Mouse (Mus musculus): ENCODE results near the gene Sypl.
"Not testable (repeated sequence)": the region's sequence is repeated elsewhere in the genome, so short reads cannot be mapped to it uniquely, and the experiment has no call there.

Sypl gene

DNA sequence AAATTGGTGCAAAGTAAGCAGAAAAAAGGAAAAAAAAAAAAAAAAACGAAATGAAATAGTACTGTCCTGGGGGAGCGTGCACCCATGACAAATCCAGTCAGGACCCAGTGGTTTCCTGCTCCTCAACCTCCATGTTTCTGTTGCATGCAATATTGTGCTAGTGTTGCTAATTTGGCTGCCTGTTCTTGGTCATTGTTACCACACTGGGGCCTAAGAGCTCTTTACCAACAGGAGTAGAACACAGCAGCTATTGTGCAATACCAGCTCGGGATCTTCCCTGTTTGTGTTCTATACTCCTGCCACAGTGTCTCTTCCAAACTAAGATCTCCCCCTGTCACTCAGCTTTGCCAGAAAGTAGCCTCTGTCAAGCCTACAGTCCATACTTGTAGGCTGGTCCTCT is 9.7 kb upstream of the Sypl start:
- DNase-seq = no peak

DNA sequence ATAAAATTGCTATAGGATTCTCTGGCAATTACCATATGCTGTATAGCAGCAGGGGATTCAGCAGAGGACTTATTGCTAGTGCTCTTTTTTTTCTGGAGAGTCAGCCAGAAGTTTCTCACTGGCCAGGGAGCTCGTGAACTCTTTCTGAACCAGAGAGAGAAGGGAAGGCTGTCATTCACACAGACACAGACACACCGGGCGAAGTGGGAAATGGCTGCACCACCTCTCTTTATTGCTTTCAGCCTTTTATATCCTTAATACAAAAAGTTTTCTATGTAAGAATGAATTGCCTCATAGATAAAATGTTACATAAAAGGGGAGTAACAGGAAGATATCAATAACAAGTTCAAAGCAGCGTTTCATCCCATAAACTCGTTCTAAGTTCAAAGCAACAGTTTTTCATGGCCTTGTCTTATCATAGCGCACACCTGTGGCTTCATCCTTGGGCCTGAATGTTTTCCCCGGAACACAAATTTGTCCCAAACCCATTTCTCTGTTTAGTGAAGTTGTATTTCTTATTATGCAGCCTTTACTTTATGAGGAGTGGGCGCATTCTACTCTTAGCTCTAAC is 8.7 kb upstream of the Sypl start:
- DNase-seq = no peak

DNA sequence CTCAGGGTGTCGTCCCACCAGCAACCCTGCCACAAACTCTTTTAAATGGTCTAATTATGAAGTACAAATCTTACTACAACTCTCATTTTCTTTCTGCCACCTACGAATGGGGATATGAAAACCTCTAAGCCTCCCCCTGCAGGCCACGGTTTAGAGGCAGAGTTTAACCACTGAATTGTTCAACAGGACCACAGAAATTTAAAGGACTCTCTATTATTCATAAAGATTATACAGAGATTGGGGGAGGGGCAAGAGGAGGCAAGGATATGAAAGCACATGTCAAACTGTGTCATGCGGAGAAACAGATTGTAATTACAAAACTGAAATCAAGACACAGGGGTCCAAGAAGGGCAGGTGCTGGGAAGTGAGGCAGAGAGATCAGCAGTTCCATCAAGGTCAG is 7.3 kb upstream of the Sypl start:
- DNase-seq = no peak

DNA sequence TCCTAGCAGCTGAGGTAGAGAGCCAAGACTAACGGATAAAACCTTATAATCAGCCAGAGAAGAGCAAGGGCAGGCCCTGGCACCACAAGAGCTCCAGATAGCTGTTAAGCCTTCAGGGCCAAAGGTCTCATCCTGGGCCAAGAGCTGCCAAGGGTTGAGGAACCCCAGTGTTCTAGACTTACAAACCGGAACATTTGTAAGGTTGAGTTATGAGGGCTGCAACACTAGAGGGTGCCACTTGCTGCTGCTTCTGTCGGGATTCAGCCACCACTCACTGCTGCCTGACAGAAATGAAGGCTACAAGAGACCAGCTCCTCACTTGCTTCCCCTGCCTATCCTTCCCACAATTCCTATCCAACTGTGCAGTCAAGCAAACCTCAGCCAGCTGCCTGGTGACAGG is 1.3 kb upstream of the Sypl start:
- peak; percentile 67 for DNase-seq

DNA sequence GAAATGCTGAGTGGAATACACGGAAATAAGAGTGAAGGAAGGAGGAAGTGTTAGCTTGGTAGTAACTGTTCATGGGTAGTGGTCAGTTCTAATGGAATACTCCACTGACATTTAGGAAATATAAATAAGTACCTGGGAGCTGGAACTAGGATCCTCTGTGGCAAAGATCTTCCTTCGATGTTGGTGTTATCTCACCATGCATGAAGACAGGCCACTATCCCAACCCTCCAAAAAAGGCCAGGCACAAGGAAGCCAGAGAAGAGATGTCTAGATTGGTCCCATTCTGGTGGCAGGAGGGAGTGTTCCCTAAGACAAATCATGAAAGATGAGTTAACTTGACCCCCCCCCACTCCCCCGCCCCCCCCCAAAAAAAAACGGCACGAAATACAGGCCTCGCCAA is 625 bp upstream of the Sypl start:
- DNase-seq = no peak

DNA sequence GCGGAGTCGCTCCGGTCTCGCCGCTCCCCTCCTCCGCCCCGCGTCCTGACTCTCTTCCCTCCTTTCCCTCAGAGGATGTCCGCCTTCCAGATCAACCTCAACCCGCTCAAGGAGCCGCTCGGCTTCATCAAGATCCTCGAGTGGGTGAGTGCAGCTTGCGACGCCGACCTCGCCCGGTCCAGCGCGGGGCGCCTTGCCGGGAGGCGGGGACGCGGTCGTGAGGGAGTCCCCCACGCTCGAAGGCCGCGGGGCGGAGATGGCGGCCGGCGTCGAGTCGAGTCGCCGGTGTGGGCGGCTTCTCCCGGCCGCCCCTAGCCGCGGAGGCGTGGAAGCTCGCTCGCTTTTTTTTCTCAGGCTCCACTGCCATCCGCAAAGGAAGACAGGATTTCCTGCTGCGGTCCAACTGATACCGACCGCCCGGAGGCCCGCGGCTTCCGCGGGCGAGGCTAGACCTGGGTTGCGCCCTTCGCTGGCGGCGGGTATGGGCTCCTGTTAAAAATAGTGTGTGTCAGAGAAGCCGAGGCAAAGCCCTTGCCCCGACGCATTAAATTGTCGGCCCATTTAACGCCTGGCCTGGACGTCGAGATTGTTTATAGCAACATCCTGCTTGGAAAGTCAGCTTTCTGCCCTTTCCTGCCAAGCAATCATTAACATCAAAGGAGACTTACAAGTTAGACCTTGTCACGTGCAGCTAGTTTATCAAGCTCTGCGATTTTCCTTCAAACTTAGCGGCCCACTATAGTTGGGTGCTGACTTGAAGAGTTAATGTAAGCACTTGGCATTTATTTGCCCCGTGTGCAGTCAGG is 728 bp downstream of the Sypl start:
- no peak for DNase-seq

DNA sequence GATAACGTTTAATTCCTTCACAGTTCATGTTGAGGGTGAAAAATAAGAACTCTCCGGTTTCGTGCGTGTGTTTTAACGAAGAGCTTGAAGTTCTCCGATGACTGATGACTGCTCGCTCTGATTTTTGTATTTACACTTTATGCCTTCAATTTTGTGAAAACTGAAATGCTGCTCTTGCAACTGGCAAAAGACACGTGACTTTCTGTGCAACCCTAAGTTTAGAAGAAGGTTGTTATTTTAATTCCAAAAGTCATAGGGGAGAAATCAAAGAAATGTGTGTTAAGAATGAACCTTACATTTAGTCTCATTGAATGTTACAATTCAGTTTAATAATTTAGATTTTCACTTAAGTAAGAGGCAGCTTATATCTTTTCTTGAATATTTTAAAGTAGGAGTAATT is 1.3 kb downstream of the Sypl start:
- no peak for DNase-seq

DNA sequence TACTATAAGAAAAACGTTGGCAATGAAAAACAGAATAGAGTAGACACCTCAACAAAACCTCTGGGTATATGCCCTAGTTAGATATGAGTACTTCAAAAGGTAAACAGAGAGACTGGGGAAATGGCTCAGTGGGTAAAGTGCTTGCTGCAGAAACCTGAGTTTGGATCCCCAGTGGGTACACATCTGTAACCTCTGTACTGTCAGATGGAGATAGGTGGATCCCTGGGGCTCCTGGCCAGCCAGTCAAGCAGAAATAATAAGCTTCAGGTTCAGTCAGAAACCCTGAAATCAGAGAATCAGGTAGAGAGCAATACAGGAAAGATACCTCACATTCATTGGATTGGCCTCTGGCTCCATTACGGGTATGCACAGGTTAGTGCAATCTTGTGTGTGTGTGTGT is 3.5 kb downstream of the Sypl start:
- DNase-seq = no peak

DNA sequence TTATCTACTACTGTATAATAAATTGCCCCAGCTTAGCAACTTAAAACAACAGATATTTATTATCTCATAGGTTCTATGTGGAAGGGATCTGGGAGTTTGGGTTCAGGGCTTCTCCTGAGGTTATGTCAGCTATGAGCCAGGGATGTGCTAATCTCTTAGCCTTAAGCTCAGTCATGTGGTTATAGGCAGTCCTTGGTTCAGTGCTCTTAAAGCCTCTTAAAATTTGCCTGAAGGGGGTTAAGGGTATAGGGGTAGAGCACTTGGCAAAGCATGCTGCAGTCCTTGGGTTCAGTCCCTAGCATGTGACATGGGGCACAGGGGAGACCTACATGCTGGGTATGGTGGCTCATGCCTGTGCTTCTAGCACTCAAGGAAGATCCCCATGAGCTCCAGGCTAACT is 8.4 kb downstream of the Sypl start:
- DNase-seq = no peak

DNA sequence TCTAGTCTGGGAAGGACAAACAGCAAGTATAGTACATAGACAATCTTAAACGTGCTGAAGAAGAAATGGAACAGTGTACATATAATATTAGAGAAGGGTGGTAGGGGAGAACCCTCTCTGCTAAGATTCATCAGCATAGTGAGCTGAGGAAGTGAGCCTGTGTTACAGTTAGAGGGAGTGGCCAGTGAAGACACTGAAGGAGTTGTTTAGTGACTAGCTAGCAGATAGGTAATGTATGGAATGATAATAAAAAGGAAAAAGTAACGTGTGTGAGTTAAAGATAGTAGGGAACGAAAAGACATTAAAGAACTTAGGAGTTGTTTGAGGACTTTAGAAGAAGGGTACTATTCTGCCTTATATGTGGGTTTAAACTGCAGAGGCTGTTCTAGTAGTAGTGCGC is 10.2 kb downstream of the Sypl start:
- DNase-seq = no peak

DNA sequence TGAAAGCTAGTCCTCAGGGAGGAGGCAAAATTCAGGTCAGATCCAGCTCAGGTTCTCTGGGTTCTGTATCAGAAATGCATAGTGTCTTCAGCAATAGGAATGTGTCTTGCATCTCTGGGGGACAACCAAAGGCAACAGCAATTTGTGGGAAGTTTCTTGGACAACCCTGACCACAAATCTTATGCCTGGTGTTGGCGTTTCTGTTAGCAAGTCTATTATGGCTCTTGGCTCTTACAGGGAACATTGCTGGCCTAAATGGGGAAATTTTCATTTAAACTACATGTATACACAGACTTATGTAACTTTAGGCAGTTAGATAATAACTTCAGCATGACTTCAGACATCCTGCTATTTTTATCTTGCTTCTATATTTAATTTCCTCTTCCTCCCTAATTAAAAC is 18.6 kb downstream of the Sypl start:
- DNase-seq = no peak

DNA sequence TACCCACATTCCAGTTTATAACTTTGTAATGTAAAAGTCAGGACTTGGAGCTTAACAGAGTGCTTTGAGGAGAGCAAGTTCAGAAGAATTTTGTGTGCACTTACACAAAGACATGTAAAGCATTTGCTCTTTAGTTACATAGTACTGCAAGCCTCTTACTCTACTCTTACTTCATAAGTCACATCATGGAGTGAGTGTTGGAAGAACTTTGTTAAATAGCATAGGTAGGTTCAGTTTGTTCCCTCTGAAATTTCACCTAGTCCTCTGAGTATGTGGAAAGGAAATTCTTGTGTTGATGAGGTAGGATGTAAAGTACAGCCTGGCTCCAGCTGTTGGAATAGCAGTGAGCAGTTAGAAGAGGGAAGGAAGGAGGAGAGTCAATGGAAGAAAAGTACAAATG is 21.2 kb downstream of the Sypl start:
- no peak for DNase-seq

DNA sequence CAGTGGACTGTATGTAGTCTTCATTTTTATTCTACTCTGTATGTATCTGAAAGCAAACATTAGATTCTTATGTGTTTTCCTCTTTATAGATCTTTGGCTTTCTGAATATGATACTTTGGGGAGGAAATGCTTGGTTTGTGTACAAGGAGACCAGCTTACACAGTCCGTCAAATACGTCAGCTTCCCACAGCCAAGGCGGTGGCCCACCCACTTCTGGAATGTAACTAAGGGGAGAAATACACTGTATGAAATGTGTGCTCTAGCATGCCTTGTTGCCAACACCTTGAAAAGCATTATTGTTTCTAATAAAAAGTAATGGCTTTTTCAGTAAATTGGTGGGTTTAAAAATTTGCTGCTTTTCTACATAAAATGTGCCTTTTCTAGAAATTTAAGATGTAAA is 21.8 kb downstream of the Sypl start:
- no peak for DNase-seq

DNA sequence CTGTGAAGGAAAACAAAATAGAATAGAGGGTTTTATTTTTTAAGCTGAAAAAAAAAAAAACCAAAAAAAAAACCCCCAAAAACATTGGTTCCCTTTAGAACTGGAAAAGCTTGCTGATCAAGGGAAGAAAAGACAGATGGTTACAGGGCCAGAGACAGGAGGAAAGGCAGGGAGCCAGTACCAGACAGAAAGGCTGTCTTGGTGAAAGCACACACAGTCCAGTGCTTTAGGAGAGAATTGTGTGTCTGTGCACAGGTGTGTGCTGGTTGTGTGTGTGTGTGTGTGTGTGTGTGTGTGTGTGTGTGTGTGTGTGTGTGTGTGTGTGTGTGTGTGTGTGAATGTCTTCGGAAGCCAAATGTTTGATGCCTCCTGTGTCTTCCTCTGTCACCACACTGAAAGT is 28.9 kb downstream of the Sypl start:
- no peak for DNase-seq

DNA sequence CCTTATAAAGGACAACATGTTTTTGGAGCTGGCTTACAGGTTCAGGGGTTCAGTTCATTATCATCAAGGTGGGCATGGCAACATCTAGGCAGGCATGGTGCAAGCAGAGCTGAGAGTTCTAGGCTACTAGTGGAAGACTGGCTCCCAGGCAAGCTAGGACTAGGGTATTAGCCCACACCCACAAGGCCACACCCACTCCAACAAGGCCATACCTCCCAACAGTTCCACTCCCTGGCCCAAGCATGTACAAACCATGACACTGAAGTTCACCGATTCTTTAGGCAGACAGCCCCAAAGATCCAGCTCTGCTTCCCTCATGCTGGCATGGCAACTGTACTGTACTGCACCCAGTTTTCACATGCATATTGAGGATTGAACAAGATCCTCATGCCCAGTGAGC is 29.4 kb downstream of the Sypl start:
- DNase-seq = no peak

DNA sequence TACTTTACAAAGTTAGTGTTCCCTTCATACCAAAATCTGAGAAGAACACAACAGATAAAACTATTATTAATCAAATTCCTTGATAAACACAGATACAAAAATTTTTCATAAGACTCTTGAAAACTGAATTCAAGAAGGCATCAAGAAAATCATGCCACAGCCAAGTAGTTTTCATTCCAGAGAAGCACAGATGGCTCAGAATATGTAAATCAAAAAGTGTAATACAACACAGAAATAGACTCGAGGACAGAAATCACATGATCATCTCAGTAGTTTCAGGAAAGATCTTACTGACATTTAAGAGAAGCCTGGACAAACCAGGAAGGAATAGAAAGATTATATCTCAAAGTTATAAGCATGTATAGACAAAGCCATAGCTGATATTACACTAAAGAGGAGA is 32.6 kb downstream of the Sypl start:
- no peak for DNase-seq

DNA sequence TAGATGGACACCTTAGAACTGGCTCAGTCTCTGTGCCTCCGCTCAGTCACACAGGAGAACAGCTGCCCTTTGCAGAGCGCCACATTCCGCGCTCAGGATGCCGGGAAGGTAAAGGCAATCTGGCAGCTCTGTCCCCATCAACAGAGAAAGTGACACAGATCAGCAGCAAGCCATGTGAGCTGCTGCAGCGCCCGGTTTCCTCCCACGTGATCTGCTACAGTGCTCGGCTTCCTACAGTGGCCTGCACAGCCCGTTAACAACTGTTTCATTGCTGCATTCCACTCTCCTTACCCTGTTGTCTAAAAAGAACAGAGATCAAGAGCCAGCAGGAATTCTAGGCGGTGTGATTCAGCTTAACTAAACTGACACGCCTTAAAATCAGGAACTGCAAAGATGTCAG is 36.0 kb downstream of the Sypl start:
- DNase-seq = peak; percentile 20

DNA sequence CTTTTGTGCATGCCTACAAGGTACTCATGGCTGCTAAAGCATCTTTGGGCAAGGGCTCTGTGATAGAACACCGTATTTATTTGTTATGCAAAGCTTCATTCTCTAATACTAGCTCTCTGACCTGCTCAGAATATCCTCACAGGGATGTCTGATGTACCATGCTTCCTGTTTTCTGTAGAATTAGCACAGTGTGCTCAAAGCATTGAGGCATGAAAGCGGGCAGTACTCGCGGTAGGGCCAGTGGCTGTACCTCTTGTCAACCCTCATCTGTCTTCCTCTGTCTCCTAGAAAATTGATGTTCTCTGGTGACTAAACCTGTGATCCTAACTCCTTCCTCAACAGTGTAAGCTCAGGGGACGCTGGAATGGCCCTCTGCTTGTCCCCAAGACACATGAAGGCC is 40.4 kb downstream of the Sypl start:
- DNase-seq = no peak

DNA sequence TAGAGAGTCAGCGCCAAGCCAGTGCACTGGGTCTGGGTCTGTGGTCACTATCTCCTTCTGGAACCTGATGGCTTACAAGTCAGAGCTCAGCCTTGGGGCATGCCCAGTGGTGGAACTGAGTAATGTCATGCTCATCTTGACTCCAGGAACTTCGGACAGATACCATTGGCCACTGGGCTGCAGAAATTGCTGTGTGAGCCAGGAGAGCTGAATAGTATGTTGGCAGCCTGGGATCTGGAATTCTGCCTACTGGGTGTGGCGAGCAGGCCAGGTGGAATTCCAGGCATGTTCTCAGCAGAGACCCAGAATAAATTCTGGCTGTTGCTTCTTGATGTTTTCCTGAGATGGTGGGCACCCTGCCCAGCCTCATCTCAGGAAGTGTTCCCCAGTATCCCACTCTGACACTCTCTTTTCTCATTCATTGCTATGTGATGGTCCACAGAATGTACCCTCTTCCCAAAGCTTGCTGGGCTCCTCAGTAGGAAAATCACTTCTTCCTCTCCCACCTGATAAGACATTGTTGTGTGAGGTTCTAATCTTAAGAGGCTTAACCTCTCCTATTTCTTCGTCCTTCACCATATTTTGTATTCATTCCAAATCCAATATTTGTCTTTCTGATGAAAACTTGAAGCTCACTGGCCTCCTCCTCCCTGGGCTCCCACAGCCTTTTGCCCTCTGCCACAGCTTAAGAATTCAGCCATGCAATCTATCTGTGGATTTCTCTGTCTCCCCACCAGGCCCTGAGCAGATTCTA is 41.6 kb downstream of the Sypl start:
- peak; percentile 52 for DNase-seq

DNA sequence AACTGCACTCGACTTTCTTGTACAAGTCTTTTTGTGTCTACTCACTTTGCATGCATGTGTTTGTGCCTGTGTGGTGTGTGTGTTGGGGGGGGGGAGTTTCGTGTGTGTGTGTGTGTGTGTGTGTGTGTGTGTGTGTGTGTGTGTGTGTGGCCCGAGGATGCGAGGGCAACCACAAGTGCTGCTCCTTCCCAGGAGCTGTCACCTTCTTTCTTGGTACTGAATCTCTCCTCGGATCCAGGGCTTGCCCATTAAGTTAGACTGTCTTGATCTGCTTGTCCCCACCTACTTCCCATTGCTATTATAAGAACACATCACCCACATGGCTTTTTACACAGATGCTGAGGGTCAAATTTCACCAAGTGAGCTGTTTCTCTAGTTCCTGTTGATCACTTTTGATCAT is 45.1 kb downstream of the Sypl start:
- DNase-seq = no peak

DNA sequence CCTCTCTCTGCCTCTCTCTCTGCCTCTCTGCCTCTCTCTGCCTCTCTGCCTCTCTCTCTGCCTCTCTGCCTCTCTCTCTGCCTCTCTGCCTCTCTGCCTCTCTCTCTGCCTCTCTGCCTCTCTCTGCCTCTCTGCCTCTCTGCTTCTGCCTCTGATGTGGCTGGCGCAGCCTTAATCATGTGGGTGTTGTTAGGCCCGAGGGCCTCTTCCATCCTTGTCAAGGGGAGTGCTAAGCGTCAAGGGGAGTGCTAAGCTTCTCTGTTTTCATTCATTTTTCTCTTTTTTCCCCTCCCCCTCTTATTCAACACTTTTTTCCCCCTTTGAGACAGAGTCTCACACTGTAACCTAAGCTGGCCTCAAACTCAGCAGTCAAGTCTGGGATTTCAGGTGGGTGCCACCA is 46.1 kb downstream of the Sypl start:
- not testable (repeated sequence) for DNase-seq

DNA sequence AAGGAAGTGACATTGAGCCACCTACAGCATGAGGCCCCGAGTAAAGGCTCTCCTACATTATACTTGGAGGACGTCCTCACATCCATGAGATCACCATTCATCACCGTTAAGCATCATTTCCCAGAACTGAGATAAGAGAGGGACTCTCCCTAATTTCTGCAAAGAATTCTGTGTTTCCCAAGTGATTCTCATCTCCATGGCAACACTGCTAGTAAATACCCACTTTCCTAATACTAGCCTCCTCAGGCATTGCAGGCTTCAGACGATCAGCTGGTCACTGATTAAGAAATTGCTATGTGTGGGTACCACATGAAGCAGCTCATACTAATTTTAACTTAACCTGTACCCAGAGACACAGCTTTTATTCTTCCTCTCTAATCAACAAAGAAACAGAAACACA is 46.7 kb downstream of the Sypl start:
- DNase-seq = no peak

DNA sequence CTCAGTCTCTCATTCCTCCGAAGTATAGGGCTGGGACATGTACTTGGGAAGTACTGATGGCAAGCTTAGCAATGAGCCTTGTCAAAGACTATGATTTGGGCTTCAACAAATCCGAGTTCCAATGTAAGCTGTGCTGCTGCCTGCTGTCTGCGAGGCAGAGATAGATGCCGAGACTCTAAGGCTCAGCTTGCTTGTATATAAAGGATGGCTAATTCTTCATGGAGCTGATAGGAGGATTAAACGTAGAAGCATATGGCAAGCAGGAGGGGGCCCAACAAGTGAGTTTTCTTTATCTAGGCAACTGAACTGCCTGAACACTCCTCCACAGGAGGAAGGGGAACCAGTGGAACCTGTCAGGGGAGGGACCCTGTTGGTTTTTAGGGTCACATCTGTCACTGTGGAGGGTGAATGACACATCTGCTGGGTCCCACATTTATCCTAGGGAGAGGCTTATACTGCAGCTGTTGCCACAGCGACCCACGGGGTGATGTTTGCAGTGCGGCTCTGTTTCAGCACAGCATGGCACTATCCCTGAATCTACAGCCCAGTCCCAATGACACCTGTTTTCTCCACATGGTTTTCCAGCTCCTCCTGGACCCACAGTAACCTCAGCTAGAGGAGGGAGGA is 49.8 kb downstream of the Sypl start:
- no peak for DNase-seq

DNA sequence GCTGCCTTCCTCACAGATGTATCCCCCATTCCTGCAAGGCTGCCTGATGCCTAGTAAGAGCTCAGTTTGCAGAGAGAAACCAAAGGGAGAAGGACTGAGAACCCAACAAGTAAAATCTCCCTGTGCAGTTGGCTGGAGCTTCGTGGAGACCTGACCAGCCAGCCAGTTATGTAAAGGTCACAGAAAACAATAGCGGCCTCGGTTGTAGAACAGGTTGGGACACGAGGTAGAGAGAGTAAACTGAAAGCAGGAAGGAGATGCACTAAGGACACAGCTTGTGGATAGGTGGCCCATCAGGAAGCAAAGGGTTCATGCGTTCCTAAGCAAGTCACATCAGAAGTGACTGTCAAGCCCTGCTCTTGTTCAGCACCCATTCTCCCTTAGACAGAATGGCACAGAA is 52.2 kb downstream of the Sypl start:
- DNase-seq = no peak
